Mouse (Mus musculus): Measurements from ENCODE around the gene Nob1. TPM values are rescaled to one million over a fixed set of nuclear protein-coding genes. Genes with fewer than 3 reads are reported as not detected.
A peak's percentile ranks its signal among the peaks of the same experiment; 100 is the strongest.

Nob1 gene
- polyA plus RNA-seq, 1 experiment, result 26.5 TPM

DNA sequence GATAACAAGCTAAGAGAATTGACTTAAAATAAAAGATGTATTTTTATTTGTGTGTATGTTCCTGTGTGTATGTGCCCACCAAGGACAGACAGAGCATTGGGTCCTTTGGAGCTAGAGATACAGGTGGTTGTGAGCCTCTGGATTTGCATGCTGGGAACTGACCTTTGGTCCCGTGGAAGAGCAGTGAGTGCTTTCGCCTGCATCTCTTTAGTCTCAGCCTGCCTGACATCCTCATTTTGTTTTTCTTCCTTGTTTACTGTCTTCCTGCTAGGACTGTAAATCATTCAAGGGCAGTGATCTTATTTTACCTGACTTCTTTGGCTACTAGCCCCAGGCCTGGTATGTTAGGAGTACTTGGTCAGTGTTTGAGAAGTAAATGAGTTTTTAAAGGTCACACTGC lies 12.9 kb upstream of the Nob1 start:
- no peak for DNase-seq (ENCODE audit: low read depth, low spot score)

DNA sequence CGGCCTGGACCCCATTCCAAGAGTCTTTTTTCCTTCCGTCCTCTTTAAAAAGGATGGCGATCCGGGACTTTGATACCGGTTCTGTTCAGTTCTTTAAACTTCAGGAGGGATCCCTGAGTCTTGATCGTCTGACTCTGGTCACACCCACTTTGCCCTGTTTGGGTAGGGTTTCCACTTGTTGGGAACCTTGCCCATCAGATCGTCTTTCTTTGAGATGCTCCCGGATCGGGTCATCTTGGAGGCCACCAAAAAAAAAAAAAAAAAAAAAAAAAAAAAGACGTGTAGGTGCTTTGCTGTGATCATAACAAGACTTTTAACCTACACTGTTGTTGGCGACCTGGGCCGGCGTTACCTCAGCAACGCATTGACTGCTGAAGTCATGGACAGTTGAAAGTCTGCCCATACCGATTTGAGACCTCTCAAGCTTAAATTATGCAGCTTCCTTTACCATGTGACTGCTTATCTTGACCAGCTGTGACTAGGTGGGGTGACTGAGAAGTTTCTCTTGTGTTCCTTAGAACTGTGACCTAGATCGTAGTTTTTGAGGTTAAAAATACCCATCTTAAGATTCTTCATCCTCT lies 12.1 kb upstream of the Nob1 start:
- DNase-seq (ENCODE audit: low read depth, low spot score), result no peak
- WGBS, result under 1% methylated on average over 16 of the region's 16 CpGs

More for the DNA sequence above, 12.9 kb upstream of the Nob1 start:
- WGBS, result 30% methylated on average over 2 of the region's 2 CpGs

DNA sequence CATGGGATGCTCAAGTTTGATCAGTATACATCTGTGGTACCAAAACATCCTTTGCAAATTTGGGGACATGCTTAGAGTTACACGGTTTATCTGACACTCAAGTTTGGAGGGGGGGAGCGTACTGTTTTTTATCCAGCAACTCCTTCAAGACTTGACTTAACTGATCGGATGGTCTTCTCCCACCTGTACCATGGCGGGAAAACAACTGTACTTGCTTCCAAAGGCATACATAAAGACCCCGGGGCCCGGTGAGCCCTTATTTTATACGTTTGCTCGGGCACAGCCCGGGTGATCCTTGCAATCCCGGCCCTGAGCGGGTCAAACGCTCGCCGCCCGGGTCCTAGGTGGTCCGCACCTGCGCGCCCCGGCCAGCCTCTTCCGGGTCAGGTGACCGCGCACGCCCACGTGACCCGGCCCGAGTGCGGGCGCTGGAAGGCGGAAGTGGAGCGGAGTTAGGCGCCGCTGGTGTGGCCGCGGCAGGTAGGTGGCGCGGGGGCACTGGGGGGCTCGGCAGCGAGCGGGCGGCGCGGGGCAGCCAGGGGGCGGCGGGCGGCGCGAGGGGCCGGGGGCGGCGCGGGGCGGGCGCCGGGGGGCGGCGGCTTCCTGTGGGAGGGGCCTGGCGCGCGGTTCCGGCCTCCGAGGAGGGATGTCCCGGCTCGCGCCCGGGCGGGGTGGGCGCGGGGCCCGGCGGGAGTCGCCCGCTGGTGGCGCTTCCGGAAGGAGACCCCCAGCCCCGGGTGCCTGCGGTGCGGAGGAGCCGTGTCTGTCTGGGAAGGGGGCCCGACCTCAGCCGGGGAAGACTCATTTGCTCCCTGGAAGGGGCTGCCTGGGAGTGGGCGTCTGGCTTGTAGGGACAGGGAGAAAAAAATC lies 11.3 kb upstream of the Nob1 start, which contains the start of gene Wwp2:
Gene Wwp2, plus strand, starts transcription at position 404 of the 870 bp plus-strand sequence.
- under 1% methylated on average over 50 of the region's 81 CpGs for WGBS
- DNase-seq (ENCODE audit: low read depth, low spot score), result no peak

DNA sequence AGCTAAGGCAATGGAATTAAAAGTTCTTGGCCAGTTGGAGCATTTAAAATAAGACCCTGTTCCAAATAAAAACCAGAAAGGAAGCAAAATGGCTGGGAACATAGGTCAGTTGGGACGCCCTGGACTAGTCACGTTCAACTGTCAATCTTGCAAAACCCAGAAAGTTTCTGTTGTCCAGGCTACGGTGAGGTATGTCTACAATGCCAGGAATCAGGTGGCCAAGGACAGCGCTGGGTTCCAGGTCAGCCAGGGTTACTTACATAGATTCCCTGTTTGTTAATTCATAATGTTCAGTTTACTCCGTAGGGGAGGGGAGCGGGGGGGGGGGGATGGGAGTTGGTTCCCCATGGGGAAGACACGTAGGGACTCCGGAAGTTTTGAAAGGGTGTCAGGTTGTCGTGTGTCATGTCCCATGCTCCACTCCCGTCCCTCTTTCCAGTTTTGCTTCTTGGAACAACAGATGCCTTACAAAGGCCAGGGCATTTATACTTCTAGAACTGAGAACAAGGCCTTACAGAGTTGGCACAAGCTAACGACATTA lies 10.6 kb upstream of the Nob1 start:
- DNase-seq (ENCODE audit: low read depth, low spot score), result no peak
- WGBS, result 19% methylated on average over 11 of the region's 11 CpGs

DNA sequence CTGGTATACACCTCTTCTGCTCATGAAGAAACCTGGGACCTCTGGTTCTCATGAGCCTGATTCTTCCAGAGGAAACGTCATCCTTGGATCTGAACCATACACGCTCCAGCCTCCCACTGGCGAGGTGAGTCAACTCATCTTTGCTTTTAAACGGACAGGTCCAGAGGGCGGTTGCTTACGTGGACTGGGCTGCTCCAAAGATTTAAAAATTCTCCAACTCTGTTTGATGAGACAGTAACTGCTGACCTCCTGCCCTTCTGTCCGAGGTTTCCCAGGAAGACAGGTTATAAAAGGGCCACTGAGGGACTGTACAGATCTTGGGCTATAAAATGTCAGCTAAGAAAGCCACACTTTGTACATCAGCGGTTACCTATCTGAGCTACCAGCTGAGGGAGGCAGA lies 6.0 kb upstream of the Nob1 start:
- WGBS, result 57% methylated on average over 8 of the region's 8 CpGs
- DNase-seq (ENCODE audit: low read depth, low spot score), result no peak

DNA sequence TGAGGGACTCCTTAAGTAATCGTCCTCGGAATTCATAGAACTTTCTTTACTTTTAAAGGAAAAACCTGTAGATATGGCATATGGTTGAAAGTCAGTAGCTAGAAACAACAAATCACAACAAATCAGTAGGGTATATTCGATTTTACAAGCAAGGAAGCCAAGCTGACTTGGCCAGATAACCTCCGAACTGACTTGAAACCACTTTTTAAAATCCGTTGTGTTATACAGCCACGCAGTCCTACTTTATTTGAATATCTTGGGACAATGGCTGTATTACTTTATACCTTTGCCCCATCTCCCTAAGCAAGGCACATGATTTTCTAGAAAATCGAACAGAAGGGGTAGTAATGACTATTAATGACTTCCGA lies 363 bp upstream of the Nob1 start:
- DNase-seq (ENCODE audit: low read depth, low spot score), result no peak
- 38% methylated on average over 8 of the region's 8 CpGs for WGBS

DNA sequence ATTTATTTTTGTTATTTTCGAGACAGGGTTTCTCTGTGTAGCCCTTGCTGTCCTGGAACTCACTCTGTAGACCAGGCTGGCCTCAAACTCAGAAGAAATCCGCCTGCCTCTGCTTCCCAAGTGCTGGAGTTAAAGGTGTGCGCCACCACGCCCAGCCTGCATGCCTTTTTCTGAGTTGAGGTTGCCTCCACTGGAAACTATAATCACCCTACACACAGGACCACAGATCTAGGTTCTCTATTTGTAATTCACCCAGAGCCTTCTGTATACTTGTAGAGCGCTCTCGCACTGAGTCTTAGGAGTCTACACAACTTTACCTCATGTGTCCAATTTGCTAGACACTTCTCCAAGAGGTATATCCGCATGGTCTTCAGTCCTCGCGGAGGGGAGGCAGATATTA lies 675 bp downstream of the Nob1 start:
- WGBS, result 13% methylated on average over 9 of the region's 9 CpGs
- DNase-seq (ENCODE audit: low read depth, low spot score), result no peak

DNA sequence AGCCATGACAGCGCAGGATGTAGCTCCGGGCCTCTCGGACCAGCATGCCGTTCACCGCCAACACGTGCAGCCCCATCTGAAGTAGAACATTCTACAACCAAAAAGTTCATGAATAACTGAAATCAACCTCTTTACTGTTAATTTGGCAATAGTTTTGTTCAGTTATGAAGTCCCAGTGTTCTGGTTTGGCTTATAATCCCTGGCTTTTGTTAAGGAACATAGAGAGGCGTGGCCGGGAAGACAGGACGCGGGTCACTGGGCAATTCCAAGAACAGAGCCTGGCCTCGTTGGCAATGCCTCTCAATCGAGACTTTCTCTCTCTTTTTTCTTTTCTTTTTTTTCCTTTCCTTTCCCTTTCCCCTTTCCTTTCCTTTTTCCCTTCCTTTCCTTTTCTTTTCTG lies 7.8 kb downstream of the Nob1 start:
- no peak for DNase-seq (ENCODE audit: low read depth, low spot score)
- WGBS, result 92% methylated on average over 12 of the region's 12 CpGs

DNA sequence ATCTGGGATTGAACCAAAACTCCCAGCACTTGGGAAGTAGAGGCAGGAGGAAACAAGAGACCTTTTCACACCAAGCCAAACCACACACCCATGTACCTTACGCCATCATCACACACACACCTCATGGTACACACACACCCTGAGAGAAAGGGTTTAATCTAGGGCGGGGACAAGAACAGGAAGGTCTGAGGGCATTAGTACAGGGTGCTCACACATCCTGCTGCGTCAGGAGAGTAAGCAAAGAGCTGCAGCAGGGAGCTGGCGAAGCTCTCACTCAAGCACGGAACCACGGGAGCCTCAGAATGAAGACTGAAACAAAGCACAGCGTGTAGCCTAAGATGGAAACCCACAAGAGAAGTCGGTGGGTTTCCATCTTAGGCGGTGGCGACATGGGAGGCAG lies 11.0 kb downstream of the Nob1 start:
- no peak for DNase-seq (ENCODE audit: low read depth, low spot score)
- WGBS, result 64% methylated on average over 10 of the region's 10 CpGs

DNA sequence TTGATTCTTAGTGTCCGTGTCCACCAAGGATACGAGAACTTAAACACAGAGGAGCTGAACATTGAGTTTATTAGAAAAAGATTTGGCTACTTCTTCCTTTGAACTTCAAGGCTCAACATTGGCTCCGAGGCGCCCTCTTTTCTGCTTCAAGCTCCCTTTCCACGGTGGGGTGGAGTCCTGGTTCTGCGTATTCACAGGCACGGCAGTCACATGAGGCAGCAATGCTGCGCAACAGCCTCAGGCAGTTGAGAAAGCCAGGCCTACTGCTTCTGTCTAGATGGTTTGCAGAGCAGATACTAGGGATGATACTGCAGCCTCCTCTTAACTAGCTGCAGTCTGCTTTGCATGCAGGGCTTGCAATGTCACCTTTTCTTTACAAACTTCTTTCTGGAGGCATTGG lies 12.3 kb downstream of the Nob1 start:
- DNase-seq (ENCODE audit: low read depth, low spot score), result no peak
- 88% methylated on average over 8 of the region's 8 CpGs for WGBS

DNA sequence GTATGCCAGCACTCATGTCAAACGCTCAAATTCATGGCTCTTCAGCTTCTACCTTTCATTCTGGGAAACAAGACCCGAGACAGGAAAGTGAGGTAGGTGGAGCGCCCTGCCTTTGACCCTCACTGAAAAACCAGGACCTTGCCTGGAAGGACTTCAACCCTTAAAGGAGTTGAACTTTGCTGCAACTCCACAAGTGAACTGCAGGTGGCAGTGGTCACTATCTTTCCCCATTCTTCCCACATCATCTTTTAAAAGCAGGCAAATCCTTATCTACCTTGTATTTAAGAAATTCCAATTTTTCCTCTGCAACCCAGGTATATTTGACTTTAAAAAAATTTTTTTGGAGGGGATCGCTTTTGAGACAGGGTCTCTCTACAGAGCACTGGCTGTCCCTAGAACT lies 13.5 kb downstream of the Nob1 start:
- DNase-seq (ENCODE audit: low read depth, low spot score), result no peak
- WGBS, result 49% methylated on average over 4 of the region's 4 CpGs

DNA sequence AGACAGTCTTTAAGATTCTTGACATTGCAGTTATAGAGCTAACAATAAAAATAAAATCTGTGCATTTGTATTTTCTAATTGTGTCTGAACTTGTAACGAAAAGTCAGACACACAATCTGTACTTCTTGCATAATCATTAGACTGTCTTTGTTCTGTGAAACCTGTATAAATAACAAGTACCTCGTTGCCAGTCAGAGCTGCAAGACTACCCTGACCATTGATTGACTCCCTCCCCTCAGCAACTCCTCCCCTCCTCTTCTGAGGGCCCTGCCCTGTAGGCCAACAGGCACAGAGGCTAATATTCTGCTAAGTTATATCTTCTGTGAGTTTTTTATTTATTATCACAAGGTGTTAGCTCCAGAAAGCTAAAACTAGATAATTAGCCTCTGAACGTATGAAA lies 18.9 kb downstream of the Nob1 start:
- no peak for DNase-seq (ENCODE audit: low read depth, low spot score)

DNA sequence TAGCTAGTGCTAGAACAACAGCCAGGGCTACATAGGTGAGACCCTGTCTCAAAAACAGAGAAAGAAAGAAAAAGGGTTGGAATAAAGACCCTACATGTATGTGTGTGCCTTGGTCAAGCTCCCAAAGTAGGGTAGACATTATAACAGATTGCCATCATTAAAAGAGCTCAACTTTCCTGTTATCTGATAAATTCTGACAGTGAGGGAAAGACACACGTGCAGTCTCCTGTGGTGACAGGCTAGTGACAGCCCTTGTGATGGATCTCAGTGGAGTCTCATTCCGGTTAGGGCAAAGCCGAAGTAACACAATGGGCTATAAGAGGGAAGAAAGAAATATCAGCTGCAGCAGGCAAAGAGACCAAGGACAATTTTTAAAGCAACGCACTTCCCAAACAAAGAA lies 20.8 kb downstream of the Nob1 start:
- no peak for DNase-seq (ENCODE audit: low read depth, low spot score)
- WGBS, result 74% methylated on average over 4 of the region's 4 CpGs

More for the DNA sequence above, 18.9 kb downstream of the Nob1 start:
- WGBS, result 21% methylated on average over 3 of the region's 3 CpGs

DNA sequence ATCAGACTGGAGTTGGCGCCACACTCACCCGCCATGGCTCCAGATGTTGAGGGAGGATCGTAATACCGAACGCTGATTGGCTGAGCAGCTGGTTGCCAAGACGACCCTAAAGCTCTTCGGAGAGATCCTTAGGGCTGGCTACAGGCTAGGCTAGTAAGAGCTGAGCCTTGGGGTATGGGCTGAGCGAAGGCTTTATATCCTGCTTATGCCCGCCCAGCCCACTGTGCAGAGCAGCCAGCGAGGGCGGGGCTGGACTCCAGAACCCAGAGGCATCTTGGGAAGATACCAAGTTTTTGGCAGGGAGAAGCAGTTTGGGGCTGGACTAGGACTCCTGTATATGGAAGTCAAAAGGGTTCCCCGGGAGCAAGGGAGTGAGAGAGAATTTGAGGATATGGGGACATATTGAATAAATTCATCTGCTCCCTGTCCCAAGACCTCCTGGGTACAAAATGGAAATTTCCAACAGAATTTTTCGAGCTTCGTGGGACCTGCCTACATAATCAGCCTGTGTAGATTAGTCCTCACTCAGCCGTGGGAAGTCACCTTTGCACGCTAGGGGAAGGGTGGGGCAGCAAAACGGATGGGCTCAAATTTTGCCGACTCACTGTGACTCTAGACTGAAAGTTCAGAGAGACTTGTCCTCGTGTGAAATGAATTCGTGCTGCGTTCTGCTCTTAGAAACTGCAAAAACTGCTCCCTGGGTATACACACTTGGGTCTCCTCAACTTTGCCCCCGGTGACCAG lies 21.6 kb downstream of the Nob1 start, which contains the start of gene Nqo1:
Gene Nqo1, minus strand, starts transcription at position 169 of the 744 bp plus-strand sequence.
- peak; percentile 58 for DNase-seq (ENCODE audit: low read depth, low spot score)
- 2% methylated on average over 22 of the region's 22 CpGs for WGBS

DNA sequence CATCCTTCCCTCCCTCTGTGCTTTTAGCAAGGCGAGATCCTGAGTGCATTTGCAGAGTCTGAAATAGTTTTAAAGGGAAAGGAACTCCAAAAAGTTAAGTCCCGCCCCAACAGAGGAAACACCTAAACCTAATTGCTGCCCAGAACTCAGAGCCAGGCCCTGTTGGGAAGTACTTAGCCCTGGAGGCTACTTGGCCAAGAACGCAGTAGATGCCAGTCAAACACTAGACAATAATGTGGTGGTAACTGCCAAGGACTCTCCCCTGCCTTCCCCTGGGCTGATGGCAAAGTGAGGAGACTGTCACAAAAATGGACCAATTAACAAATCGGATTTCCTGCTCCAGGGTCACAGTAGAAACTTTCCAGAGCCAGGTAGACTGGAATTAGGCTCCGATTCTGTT lies 23.0 kb downstream of the Nob1 start:
- DNase-seq (ENCODE audit: low read depth, low spot score), result no peak
- 35% methylated on average over 5 of the region's 5 CpGs for WGBS

DNA sequence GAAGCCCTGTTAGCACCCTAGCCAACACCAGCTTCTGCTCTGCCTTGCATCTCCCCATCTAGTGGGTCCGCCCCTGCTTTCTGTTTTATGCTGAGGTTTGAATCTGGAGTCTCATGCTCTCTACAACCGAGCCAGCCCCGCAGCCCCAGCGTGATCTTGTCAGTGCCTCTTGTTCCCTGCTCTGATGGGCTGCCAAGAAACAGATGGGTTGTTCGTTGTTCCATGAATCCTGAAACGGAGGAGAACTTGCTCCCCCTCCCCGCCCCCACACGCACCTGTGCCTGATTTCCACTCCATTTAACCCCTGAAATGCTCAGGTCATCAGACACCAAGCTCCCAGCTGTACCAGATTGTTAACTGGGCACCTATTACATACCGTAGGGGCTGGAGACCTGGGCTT lies 25.4 kb downstream of the Nob1 start:
- no peak for DNase-seq (ENCODE audit: low read depth, low spot score)
- 41% methylated on average over 9 of the region's 9 CpGs for WGBS

DNA sequence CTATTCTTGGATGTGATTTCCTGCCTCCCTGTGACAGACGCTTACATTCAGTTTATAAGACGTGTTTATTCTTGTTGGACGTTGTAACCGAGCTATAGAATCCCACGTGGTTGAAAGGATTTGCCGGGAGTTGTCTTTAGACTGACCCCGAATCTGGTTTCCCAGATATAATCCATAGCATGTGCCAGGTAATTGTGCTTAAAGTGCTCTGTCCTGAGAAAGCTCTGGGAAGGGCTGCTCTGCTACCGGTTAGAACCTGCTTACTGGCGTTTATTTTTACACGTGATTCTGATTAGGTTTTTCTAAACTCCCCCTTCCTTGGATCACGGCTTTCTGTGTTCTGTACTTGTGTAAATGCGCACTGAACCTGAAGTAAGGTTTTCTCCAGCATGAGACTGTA lies 27.2 kb downstream of the Nob1 start:
- 24% methylated on average over 12 of the region's 12 CpGs for WGBS

DNA sequence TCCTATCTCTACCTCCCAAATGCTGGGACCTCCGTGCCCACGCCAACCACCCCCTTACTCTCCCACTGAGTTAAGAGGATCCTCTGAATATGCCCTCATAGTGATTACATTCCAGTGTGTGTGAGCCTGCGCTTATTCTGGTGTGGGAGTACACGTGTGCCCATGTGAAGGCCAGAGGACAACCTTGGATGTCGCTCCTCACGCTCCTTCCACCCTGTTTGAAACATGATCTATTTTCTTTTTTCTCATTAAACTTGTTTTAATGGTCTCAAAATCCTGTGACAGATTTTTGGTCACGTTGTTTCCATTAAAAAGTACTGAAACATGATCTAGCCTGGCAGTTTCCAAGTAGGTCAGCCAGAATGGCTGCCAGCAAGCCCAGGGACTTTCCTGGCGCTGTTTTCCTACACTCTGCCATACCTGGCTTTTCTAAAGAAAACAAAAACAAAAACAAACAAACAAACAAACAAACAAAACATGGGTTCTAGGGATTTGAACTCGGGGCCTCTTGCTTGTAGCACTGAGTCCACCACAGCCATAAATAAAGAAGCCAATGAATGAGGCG lies 28.7 kb downstream of the Nob1 start:
- no peak for DNase-seq (ENCODE audit: low read depth, low spot score)
- WGBS, result 89% methylated on average over 10 of the region's 10 CpGs

More for the DNA sequence above, 27.2 kb downstream of the Nob1 start:
- DNase-seq (ENCODE audit: low read depth, low spot score), result no peak

DNA sequence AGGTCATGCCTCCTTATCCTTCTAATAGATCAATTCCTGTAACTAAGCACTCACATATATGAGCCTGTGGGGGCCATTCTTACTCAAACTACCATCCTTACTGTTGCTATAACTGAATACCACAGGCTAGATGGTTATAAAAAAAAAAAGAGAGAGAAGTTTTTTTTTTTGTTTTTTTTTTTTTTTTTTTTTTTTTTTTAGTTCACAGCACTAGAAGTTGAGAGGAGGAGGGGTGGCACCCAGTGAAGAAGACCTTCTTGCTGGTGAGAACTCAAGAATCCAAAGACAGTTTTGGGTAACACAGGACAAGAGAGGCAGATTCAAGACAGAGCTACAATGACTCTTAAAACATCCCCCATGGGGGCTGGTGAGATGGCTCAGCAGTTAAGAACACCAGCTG lies 29.5 kb downstream of the Nob1 start:
- DNase-seq (ENCODE audit: low read depth, low spot score), result no peak

DNA sequence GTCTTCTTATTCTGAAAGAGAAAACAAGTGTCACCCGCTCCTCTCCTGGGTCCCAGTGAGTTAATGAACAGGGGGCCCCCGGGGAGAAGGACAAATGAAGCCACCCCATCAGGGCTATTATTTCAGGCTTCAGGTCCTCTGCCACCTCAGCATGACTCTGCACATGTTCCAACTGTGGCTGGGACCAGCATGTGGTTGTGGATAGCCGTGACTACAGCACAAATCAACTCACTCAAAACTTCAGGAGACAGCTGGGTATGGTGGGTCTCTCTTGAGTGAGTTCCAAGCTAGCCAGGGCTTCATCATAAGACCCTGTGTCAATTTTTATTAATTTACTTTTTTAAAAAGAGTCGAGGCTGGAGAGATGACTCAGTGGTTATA lies 33.7 kb downstream of the Nob1 start:
- WGBS, result 67% methylated on average over 4 of the region's 4 CpGs
- no peak for DNase-seq (ENCODE audit: low read depth, low spot score)

Data from large intestine, adult 2 months (tissue).